Mouse (Mus musculus): ENCODE data around the gene Cuedc2.

DNA sequence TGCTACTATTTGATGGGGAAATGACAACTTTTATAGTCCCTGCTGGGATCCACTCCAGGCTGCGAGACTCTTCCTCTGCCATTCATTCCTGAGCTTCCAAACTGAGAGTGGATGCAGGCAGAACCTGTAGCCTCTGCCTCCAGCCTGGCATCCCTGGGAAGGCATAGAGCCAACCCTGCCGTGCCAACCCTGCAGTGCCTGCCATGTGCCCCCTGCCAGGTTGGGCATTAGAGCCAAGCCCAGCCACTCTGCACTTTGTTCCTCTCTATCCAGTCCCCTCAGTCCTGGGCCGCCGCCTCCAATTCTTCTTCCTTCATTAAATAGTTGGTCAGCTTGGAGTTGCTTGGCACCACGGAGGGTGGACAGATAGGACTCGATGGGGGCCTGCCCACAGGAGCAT is 52.5 kb downstream of the Cuedc2 start:
- TF ChIP-seq POLR2A (IDR thresholded peaks at IDR 0.05; ENCODE audit: low read depth, low read length) (no peak), CTCF (conservative IDR thresholded peaks at IDR 0.05; ENCODE audit: insufficient read depth, insufficient read length, low read depth, low read length) (no peak)

Data from kidney, adult 2 months (tissue).